16 mouse cellular contexts compared by ENCODE assay signal in the genomic region with DNA sequence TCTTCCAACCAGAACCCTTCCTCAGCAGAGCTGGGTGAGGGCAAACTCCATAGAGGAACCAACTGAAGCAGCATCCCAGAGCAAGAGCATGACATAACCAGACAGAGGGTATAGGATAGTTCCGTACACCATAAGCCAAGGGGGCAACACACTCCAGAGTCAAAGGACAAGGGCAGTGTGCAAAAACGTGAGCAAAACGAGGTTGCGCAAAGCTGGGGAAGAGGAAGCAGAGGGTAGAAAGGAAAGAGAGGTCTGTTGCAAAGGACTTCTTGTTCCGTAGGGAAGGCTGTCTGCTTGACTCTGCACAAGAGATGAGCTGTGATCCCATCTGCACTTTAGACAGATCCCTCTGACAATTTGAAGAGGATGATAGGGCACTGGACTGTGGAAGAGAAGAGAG. TPM values are rescaled to one million over a fixed set of nuclear protein-coding genes. Genes with fewer than 3 reads are reported as not detected.
"Had no signal": no experiment of that assay in that cellular context is flagged by ENCODE, and none has a peak within 500 bp of the region (broad histone marks: within the 10 kb centered on the region; RNA-seq: fewer than 3 reads in every experiment).

No protein-coding gene starts in this region.

- DNase-seq: liver, postnatal 0 days; lung, adult 2 months; lung, postnatal 14 days; lung, postnatal 36 days; retina, postnatal 1 day; right cerebral cortex, adult 18-20 months; right cerebral cortex, postnatal 25 days; right cerebral cortex, postnatal 4 days; spleen, adult 18-20 months; thymus, adult 18-20 months; thymus, postnatal 14 days; thymus, postnatal 4 days had no signal

- ATAC-seq: liver, postnatal 0 days; lung, postnatal 0 days; midbrain, embryonic 13.5 days; midbrain, embryonic 15.5 days had no signal

RNA-seq across cellular contexts. Expression of a gene that starts 6.0 kb away (rescaled TPM):
- total RNA-seq: monocyte, adult 5-6 weeks had no signal

RNA-seq across cellular contexts. Expression of a gene that starts 24.3 kb away (rescaled TPM):
- total RNA-seq: monocyte, adult 5-6 weeks had no signal

RNA-seq across cellular contexts. Expression of a gene that starts 26.0 kb away (rescaled TPM):
- total RNA-seq: monocyte, adult 5-6 weeks had no signal
